Mouse (Mus musculus) myocyte (in vitro differentiated cells): Measurements from ENCODE around the gene Dram1. TPM values are rescaled to one million over a fixed set of nuclear protein-coding genes. Genes with fewer than 3 reads are reported as not detected.

Source experiments
- H3K27me3 ChIP-seq: one replicate; pipeline ENCODE4 v1.6.1; 2011; ENCODE audit not compliant: control insufficient read depth, insufficient read depth, insufficient read length
- H3K36me3 ChIP-seq: one replicate; pipeline ENCODE4 v1.6.1; 2011; ENCODE audit not compliant: control insufficient read depth, insufficient read depth
- H3K4me2 ChIP-seq: one replicate; pipeline ENCODE4 v1.6.1; 2011; ENCODE audit warnings: low read depth, control low read depth
- H3K4me3 ChIP-seq: one replicate; pipeline ENCODE4 v1.5.1; 2011; ENCODE audit warnings: mild to moderate bottlenecking, control low read depth, moderate library complexity
- H3K79me2 ChIP-seq: one replicate; pipeline ENCODE4 v1.6.1; 2011; ENCODE audit not compliant: control insufficient read depth, insufficient read depth
- H3ac ChIP-seq: one replicate; pipeline ENCODE4 v1.6.1; 2011; ENCODE audit not compliant: control insufficient read depth, insufficient read length
- CEBPB ChIP-seq: IDR thresholded peaks from 2 replicates; pipeline ENCODE4 v1.6.1; 2011; ENCODE audit warnings: mild to moderate bottlenecking, moderate library complexity; ENCODE audit not compliant: poor library complexity, insufficient read depth, severe bottlenecking
- E2F4 ChIP-seq: IDR thresholded peaks from one replicate; pipeline ENCODE4 v1.6.1; 2011; ENCODE audit warnings: mild to moderate bottlenecking, control low read depth, moderate library complexity; ENCODE audit not compliant: insufficient read depth
- MAX ChIP-seq: IDR thresholded peaks from one replicate; pipeline ENCODE4 v1.6.1; 2011; ENCODE audit warnings: low read depth, mild to moderate bottlenecking, control low read depth
- MYOD1 ChIP-seq, 3 experiments: IDR thresholded peaks; one replicate each; pipeline ENCODE4 v1.6.1; 2011; ENCODE audit warnings: control low read depth in 2 of 3, low read depth in 2 of 3, mild to moderate bottlenecking in 2 of 3, moderate library complexity in 1 of 3; ENCODE audit not compliant: insufficient read length in 2 of 3, control insufficient read depth in 1 of 3
- MYOG ChIP-seq, 3 experiments: IDR thresholded peaks; one replicate each; pipeline ENCODE4 v1.6.1; 2011; ENCODE audit warnings: control low read depth in 2 of 3, low read depth in 2 of 3, mild to moderate bottlenecking in 2 of 3; ENCODE audit not compliant: insufficient read length in 2 of 3, control insufficient read depth in 1 of 3, insufficient read depth in 1 of 3
- POLR2A ChIP-seq: IDR thresholded peaks from one replicate; pipeline ENCODE4 v1.6.1; 2011; ENCODE audit warnings: low read depth, mild to moderate bottlenecking, control low read depth, moderate library complexity; ENCODE audit not compliant: insufficient read length
- POLR2AphosphoS2 ChIP-seq: IDR thresholded peaks from one replicate; pipeline ENCODE4 v1.6.1; 2011; ENCODE audit warnings: low read depth, control low read depth; ENCODE audit not compliant: insufficient read length
- REST ChIP-seq: IDR thresholded peaks from one replicate; pipeline ENCODE4 v1.6.1; 2011; ENCODE audit warnings: mild to moderate bottlenecking, control low read depth, moderate library complexity; ENCODE audit not compliant: insufficient read depth, insufficient read length
- SRF ChIP-seq: IDR thresholded peaks from one replicate; pipeline ENCODE4 v1.6.1; 2011; ENCODE audit warnings: low read depth; ENCODE audit not compliant: control insufficient read depth, insufficient read length
- TCF12 ChIP-seq: IDR thresholded peaks from one replicate; pipeline ENCODE4 v1.6.1; 2011; ENCODE audit warnings: mild to moderate bottlenecking, control low read depth; ENCODE audit not compliant: poor library complexity, insufficient read depth, severe bottlenecking
- TCF3 ChIP-seq: IDR thresholded peaks from one replicate; pipeline ENCODE4 v1.6.1; 2011; ENCODE audit warnings: low read depth, control low read depth; ENCODE audit not compliant: insufficient read length
- USF1 ChIP-seq: IDR thresholded peaks from one replicate; pipeline ENCODE4 v1.6.1; 2011; ENCODE audit warnings: low read depth, mild to moderate bottlenecking, control low read depth, moderate library complexity
- polyA plus RNA-seq: library from polyadenylated mRNA; unstranded; fragments of >200 nt; fragmentation: generic; extraction: Trizol; gene quantifications from one replicate; pipeline ENCODE4 v1.2.1, GENCODE M21; 2012; ENCODE audit warnings: missing spikeins

Dram1 gene
- polyA plus RNA-seq, 1 experiment = 1.7 TPM

DNA sequence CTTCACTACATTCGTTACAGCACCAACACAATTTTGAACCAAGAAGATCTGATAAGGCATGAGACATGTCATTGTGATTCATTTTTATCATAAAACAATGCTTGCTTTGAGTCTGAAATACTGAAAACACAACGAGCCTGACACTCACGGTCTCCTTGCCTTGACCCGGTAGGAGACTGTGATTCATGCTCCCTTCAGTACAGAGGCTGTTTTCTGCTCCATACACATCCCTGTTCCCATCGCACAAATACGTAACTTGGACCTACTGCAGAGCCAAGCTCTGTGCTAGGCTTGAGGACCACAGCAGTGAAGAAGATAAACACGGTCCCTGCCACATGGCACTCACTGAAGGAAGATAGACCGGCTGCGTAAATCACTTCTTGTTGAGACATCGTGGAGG, 90.8 kb downstream of the Dram1 start:
- Histone ChIP-seq H3ac (no peak overlapping the region), H3K27me3 (no peaks in the 10 kb centered on the region), H3K36me3 (no peaks in the 10 kb centered on the region), H3K4me2 (no peak overlapping the region), H3K4me3 (no peak overlapping the region), H3K79me2 (no peaks in the 10 kb centered on the region)
- no peak for TF ChIP-seq TCF12
- TF ChIP-seq CEBPB = no peak
- no peak for TF ChIP-seq REST
- no peak for TF ChIP-seq E2F4
- TF ChIP-seq USF1 = no peak
- no peak for TF ChIP-seq TCF3
- no peak for TF ChIP-seq SRF
- no peak for TF ChIP-seq MAX
- no peak for TF ChIP-seq POLR2AphosphoS2
- no peak for TF ChIP-seq POLR2A
- TF ChIP-seq MYOG (IDR thresholded peaks at IDR 0.05; ENCODE audit: control insufficient read depth in 1 of 3, insufficient read depth in 1 of 3, insufficient read length in 2 of 3, low read depth in 2 of 3) = no peak
- TF ChIP-seq MYOD1 (IDR thresholded peaks at IDR 0.05; ENCODE audit: control insufficient read depth in 1 of 3, insufficient read length in 2 of 3, low read depth in 2 of 3) = no peak

DNA sequence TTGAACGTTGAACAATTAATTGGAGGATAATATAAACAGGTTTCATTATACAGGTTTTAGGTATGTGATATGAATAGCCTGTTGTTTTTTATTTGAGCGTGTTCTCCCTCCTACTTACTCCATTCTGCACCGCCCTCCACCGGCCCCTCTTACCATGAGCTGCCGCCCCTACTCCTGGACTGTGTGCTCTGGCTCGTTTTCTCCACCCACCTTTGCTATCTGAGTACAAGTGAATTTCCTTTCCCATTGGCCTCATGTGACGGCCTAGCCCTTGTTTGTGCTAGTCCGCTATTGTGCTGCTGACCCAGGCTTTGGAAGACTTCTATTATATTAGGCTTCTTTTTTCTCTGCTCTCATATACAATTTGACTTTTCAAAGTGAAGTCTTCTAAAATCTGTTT, 91.6 kb downstream of the Dram1 start:
- Histone ChIP-seq H3K4me2 (no peak overlapping the region), H3ac (no peak overlapping the region), H3K4me3 (no peak overlapping the region), H3K36me3 (no peaks in the 10 kb centered on the region), H3K27me3 (no peaks in the 10 kb centered on the region), H3K79me2 (no peaks in the 10 kb centered on the region)
- TF ChIP-seq E2F4 (no peak), REST (no peak), MAX (no peak), SRF (no peak), POLR2AphosphoS2 (no peak), TCF12 (no peak), CEBPB (no peak), TCF3 (no peak), USF1 (no peak), MYOD1 (IDR thresholded peaks at IDR 0.05; ENCODE audit: control insufficient read depth in 1 of 3, insufficient read length in 2 of 3, low read depth in 2 of 3) (no peak), MYOG (IDR thresholded peaks at IDR 0.05; ENCODE audit: control insufficient read depth in 1 of 3, insufficient read depth in 1 of 3, insufficient read length in 2 of 3, low read depth in 2 of 3) (no peak), POLR2A (no peak)

DNA sequence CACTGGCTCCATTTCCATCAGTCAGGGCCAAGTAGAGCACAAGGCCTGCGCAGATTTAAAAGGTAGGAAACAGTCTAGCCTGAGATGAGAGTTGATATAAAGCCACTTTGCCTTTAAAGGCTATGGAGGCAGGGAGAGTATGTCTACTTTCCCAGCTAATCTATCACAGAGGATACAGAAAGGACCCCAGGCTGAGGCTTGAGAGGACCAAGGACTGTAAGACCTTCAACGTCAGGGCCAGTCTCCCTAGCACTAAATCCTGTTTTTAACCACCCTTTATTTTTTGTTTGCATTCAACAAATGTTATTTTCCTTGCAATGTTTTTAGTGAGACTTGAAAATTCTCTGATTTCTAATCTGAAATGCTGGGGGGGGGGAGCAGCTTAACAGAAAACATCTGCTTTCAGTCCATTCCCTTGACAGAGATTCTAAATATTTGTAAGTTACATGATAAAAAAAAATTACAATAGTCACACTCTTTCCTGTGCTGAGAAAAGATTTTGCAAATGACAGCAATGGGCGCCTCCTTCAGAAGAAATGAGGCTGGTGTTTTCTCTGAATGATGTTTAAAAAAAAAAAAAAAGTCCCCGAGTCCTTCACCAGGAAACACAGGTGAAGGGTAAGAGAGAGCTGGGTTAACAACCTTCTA, 94.4 kb downstream of the Dram1 start:
- no peaks in the 10 kb centered on the region for H3K79me2 ChIP-seq
- no peak overlapping the region for H3K4me2 ChIP-seq
- H3K36me3 ChIP-seq = no peaks in the 10 kb centered on the region
- no peak overlapping the region for H3K4me3 ChIP-seq
- TF ChIP-seq SRF (no peak), POLR2AphosphoS2 (no peak), TCF12 (no peak), USF1 (no peak), E2F4 (no peak), REST (no peak), TCF3 (no peak), MYOD1 (IDR thresholded peaks at IDR 0.05; ENCODE audit: control insufficient read depth in 1 of 3, insufficient read length in 2 of 3, low read depth in 2 of 3) (no peak), MAX (no peak), MYOG (IDR thresholded peaks at IDR 0.05; ENCODE audit: control insufficient read depth in 1 of 3, insufficient read depth in 1 of 3, insufficient read length in 2 of 3, low read depth in 2 of 3) (no peak), CEBPB (no peak), POLR2A (no peak)
- H3ac ChIP-seq = no peak overlapping the region
- no peaks in the 10 kb centered on the region for H3K27me3 ChIP-seq

DNA sequence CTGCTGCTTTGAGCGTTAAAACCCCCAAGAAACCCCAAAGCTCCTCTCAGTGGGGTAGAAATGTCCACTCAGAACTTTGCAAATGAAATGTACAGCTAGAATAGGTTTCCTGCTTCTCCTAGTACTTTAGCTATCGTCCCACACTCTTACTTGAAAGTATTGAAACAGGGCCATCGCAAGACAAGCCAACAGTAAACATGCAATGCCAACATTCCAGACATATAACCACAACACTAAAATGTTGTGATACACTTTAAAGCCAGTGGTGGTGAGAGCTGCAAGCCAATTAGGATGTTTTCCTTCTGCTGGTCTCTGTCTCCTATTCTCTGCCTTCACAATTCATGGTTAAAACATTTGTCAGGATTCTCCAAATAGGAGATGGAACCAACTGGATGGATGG, 97.2 kb downstream of the Dram1 start:
- no peak for TF ChIP-seq TCF3
- TF ChIP-seq MAX = no peak
- TF ChIP-seq POLR2A = no peak
- TF ChIP-seq E2F4 = no peak
- no peak for TF ChIP-seq MYOD1 (IDR thresholded peaks at IDR 0.05; ENCODE audit: control insufficient read depth in 1 of 3, insufficient read length in 2 of 3, low read depth in 2 of 3)
- TF ChIP-seq USF1 = no peak
- no peak for TF ChIP-seq REST
- TF ChIP-seq SRF = no peak
- no peak for TF ChIP-seq CEBPB
- no peak for TF ChIP-seq POLR2AphosphoS2
- no peak for TF ChIP-seq MYOG (IDR thresholded peaks at IDR 0.05; ENCODE audit: control insufficient read depth in 1 of 3, insufficient read depth in 1 of 3, insufficient read length in 2 of 3, low read depth in 2 of 3)
- no peak for TF ChIP-seq TCF12
- H3K79me2 ChIP-seq = no peaks in the 10 kb centered on the region
- no peak overlapping the region for H3ac ChIP-seq
- H3K36me3 ChIP-seq = no peaks in the 10 kb centered on the region
- no peaks in the 10 kb centered on the region for H3K27me3 ChIP-seq
- H3K4me3 ChIP-seq = no peak overlapping the region
- no peak overlapping the region for H3K4me2 ChIP-seq
